Mouse (Mus musculus) kidney, postnatal 4 days (tissue): ENCODE data around the gene Upf2.
"Not testable (repeated sequence)": the region's sequence is repeated elsewhere in the genome, so short reads cannot be mapped to it uniquely, and the experiment has no call there.

Experiments
- DNase-seq, 2 experiments: peaks; one replicate each; pipeline ENCODE4 v3.0.0; 2021; ENCODE audit warnings: mixed read lengths in 2 of 2

Gene Upf2

GRCm38 (mm10) chr2:6071598-6072440, 120.5 kb downstream of the Upf2 start:
- no peak for DNase-seq

- no peak for DNase-seq
Observed at GRCm38 (mm10) chr2:6072685-6073260, 121.5 kb downstream of the Upf2 start.

GRCm38 (mm10) chr2:6074891-6075529, 123.7 kb downstream of the Upf2 start:
- peak; percentile 74 to 80 for DNase-seq

DNA sequence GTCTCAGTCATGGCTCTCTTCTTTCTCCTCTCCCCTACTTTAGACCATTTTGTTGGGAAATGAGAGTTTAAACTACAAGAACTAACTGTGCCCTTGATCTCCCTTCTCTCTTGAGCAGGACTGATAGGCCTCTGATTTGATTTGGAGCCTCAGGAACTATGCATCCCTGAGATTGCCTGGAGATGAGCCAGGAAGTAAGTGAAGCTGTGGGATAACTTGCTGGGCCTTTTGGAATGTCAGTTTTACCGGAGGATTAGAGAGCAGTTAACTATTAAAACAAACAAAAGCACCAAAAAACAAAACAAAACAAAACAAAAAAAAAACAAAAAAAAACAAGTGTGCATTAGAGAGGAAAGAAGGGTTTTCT, 124.2 kb downstream of the Upf2 start:
- no peak for DNase-seq

- DNase-seq: no peak
Observed at GRCm38 (mm10) chr2:6080037-6080436, 128.8 kb downstream of the Upf2 start.

DNA sequence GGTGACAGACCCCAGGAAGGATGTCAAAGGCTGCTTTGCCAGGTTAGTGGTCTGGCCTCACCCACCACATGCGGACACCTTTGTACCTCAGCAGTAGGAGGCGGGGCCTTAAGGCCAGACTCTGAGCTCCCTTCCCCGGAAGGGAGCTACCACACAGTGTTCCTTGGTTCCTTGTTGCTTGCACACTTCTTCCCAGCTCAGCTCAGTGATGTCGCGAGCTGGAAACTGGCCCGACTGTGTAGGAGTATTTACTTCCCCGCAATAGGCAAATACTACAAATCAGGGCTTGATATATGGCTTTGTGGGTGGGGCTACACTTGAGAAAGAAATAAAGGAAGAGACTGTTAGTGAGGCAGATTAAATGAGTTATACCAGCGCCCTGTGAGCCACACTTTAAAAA, 129.8 kb downstream of the Upf2 start:
- DNase-seq: peak; percentile 68 to 74

DNA sequence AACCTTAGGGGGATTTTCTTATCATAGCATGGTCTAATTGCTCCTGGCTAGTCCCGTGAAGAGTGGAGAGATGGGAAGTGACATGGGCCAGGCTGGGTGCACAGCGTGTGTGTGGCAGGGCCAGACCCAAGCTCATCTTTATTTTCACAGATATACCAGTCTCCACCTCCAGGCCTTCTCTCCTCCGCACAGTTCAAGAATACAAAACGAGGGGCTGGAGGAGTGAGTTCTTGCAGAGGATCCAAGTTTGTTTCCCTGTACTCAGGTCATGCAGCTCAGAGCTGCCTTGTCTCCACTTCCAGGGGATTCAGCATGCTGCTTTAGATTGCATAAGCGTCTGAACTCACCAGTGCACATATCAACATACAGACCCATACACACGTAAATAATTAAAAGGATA, 131.3 kb downstream of the Upf2 start:
- no peak for DNase-seq

DNA sequence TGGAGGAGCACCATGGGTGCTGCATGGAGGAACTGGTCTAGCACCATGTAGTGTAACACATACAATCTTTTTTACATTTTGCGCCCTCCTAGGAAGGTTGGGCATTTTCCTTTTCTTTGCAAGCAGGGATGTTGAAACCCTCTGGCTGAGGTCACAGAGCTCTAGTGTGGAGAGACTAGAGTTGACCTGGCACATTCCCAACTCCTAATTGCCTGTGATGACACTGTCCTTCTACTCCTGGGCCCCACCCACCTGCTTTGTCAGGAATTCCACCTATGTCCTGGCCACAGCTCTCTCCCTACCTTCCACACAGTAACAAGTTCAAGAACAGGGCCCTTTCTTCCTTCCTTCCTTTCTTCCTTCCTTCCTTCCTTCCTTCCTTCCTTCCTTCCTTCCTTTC, 132.4 kb downstream of the Upf2 start:
- no peak for DNase-seq

DNA sequence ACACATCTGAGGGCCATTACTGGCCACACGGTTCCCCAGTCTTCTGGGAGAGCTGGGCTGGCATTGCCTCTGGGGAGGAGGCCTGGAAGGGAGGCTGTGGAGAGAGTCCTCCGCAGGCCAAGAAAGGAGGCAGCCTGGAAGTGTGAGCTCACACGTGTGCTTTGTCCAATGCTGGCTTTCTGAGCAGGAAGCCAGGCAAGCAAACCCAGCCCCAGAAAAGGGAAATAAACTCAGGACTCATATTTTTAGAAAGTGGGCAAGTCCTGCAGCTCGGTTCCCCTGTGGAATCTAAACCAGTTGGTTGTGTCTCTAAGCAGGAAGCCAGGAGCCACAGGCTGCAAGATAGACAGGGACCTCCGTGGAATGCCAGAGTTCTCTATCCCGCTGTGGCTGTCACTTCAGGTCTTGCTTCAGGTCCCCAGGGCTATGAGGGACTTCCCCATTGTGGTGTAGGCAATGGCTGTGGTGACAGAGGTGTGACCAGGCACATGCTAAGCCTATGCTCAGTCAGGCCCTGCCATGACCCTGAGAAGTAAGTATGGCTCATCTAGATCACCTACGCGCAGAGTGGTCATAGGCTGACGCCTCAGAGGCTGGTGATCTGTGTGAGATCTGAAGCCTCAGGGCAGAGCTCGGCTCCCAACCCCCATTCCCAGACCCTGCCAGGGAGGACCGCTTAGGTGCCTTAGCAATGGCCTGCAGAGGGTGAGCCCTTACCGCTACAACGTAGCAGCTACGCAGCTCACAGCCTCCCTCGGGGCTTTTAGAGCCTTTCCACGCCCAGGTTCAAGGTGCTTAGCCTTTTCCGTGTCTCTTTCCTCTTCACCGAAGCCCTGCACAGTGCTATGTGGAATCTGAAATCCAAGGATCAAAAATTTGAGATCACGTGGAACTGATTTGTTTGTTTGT, 134.6 kb downstream of the Upf2 start:
- DNase-seq: no peak

- no peak for DNase-seq
Observed at GRCm38 (mm10) chr2:6087151-6087550, 135.9 kb downstream of the Upf2 start.

DNA sequence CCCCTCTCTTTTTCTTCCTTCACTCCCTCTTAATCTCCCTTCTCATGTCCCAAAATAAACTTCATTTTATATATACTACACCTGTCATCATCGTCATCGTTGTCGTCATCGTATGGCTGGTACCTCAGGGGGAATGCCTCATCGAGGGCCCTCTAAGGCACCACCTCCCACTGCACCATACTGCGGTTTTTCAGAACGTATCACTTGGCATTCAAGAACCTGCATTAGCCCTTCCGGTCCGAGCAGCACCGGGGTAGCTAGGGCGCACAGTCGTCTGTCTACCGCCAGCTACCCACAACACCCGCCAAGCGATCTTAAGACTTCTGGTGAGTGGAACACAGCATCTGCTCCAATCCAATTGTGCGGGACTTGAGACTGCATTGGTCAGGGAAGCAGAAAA, 138.7 kb downstream of the Upf2 start:
- DNase-seq: not testable (repeated sequence)

GRCm38 (mm10) chr2:6097113-6097716, 145.9 kb downstream of the Upf2 start:
- no peak for DNase-seq

GRCm38 (mm10) chr2:6098924-6099323, 147.7 kb downstream of the Upf2 start:
- DNase-seq: peak in 1 of 2 experiments; percentile 36

GRCm38 (mm10) chr2:6099443-6099842, 148.2 kb downstream of the Upf2 start:
- DNase-seq: no peak

GRCm38 (mm10) chr2:6100027-6100749, 148.9 kb downstream of the Upf2 start:
- DNase-seq: peak; percentile 55 to 65

GRCm38 (mm10) chr2:6100755-6101154, 149.5 kb downstream of the Upf2 start:
- DNase-seq: no peak

GRCm38 (mm10) chr2:6105437-6105836, 154.2 kb downstream of the Upf2 start:
- no peak for DNase-seq
